Mouse (Mus musculus): ENCODE results near the gene Gm10662. TPM values are rescaled to one million over a fixed set of nuclear protein-coding genes. Genes with fewer than 3 reads are reported as not detected.

The Gm10662 gene
- polyA plus RNA-seq (2012) = not detected in 2 replicates

DNA sequence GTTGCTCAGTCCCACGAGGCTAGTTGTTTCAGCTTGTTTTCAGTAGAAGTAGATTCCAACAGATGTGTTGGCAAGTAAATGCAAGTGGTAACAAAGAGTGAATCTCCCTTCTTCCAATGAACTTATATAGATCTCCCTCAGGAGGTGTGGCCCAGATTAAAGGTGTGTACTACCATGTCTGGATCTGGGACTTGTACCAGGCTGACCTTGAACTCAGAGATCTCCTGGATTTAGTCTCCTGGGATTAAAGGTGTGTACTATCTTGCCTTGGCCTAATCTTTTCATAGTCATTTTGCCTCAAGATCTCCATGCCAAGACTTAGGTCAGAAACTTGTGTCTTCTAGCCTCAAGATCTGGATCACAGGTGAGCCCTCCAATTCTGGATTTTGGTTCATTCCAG is at the start of gene Gm10662:
Gene Gm10662, minus strand, starts transcription at position 101 of the 400 bp plus-strand sequence.

Other genes with a start within 250 kb of the Gm10662 start
- gene Gm4214, start 159.8 kb downstream of the Gm10662 start, polyA plus RNA-seq (2012) = not detected in 2 replicates
- gene Gm4216, start 124.6 kb downstream of the Gm10662 start, polyA plus RNA-seq (2012) = not detected in 2 replicates
- not detected in 2 replicates for gene Vmn1r163, start 88.9 kb downstream of the Gm10662 start, polyA plus RNA-seq (2012)
- gene Gm8720, start 77.0 kb downstream of the Gm10662 start, polyA plus RNA-seq (2012) = not detected in 2 replicates
- not detected in 2 replicates for gene Vmn1r165, start 72.9 kb upstream of the Gm10662 start, polyA plus RNA-seq (2012)
- gene Vmn1r166, start 107.2 kb upstream of the Gm10662 start, polyA plus RNA-seq (2012) = not detected in 2 replicates
- gene Gm6902, start 134.4 kb upstream of the Gm10662 start, polyA plus RNA-seq (2012) = not detected in 2 replicates
- gene Nlrp4e, start 156.7 kb upstream of the Gm10662 start, polyA plus RNA-seq (2012) = not detected in 2 replicates
- not detected in 2 replicates for gene Nlrp5, start 241.4 kb upstream of the Gm10662 start, polyA plus RNA-seq (2012)

Measured in megakaryocyte-erythroid progenitor cell, adult 5 weeks (primary cell).